Mouse (Mus musculus) testis, adult 2 months (tissue): ENCODE data around the gene Cnih1.

Source experiments
- CTCF ChIP-seq: fragments of 200-500 bp; IDR thresholded peaks from 2 replicates; pipeline ENCODE4 v1.5.1; 2012; ENCODE audit warnings: low read depth, mild to moderate bottlenecking, inconsistent platforms, low read length, moderate library complexity; ENCODE audit not compliant: control insufficient read depth, insufficient read depth, insufficient replicate concordance
- POLR2A ChIP-seq: fragments of 200-500 bp; IDR thresholded peaks from 2 replicates; pipeline ENCODE4 v1.6.1; 2012; ENCODE audit warnings: low read depth, mild to moderate bottlenecking, inconsistent platforms, low read length, moderate library complexity; ENCODE audit not compliant: control insufficient read depth

DNA sequence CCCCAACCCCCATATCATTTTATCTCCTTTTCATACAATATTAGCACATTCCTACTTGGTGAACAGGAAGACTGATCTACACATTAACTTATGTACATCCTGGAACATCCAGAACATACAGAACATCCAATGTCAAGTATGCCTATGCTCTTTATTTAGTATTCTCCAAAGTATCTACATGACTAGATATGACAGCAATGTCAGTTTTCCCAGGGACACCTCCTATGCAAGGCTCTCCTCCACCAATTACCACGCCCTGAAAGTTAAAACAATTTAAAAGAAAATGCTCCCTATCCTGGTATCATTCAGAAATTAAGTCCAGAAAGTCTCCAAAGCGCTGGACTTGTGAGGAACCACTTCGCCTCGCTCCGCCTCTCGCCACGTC is 28.2 kb downstream of the Cnih1 start:
- no peak for TF ChIP-seq CTCF
- no peak for TF ChIP-seq POLR2A
